Mouse (Mus musculus) spleen, adult 2 months (tissue): ENCODE measurements around the gene Plekhg1. TPM values are rescaled to one million over a fixed set of nuclear protein-coding genes. Genes with fewer than 3 reads are reported as not detected.

Experiments used
- DNase-seq, 2 experiments: peaks; one replicate each; pipeline versions ENCODE4 v3.0.0 to v3.0.0-alpha.2; 2012 to 2021; ENCODE audit warnings: low spot score in 2 of 2, low read depth in 1 of 2
- H3K27ac ChIP-seq: fragments of 200-500 bp; 2 replicates; pipeline ENCODE4 v1.5.1; 2012; ENCODE audit warnings: low read length, inconsistent platforms; ENCODE audit not compliant: insufficient read depth
- H3K27me3 ChIP-seq: fragments of 200-500 bp; 2 replicates; pipeline ENCODE4 v1.6.1; 2012; ENCODE audit warnings: mild to moderate bottlenecking, moderate library complexity, low read length, inconsistent platforms; ENCODE audit not compliant: control insufficient read depth, insufficient read depth
- H3K36me3 ChIP-seq: fragments of 200-500 bp; 2 replicates; pipeline ENCODE4 v1.6.1; 2012; ENCODE audit warnings: mild to moderate bottlenecking, low read length, inconsistent platforms; ENCODE audit not compliant: control insufficient read depth, insufficient read depth
- H3K4me1 ChIP-seq: fragments of 200-500 bp; 2 replicates; pipeline ENCODE4 v1.6.1; 2011; ENCODE audit warnings: inconsistent platforms; ENCODE audit not compliant: control insufficient read depth, insufficient read depth, insufficient read length
- H3K4me3 ChIP-seq: fragments of 200-500 bp; 2 replicates; pipeline ENCODE4 v1.5.1; 2011; ENCODE audit warnings: mild to moderate bottlenecking, inconsistent platforms; ENCODE audit not compliant: insufficient read depth, insufficient read length; ENCODE audit errors: extremely low read depth
- CTCF ChIP-seq: fragments of 200-500 bp; IDR thresholded peaks from 2 replicates; pipeline ENCODE4 v1.5.1; 2011; ENCODE audit warnings: mild to moderate bottlenecking, inconsistent platforms; ENCODE audit not compliant: insufficient read depth, insufficient read length, insufficient replicate concordance; ENCODE audit errors: extremely low read depth
- POLR2A ChIP-seq: fragments of 200-500 bp; IDR thresholded peaks from 2 replicates; pipeline ENCODE4 v1.6.1; 2011; ENCODE audit warnings: low read depth, low read length, inconsistent platforms
- WGBS: fragments of 180-500 bp; shearing (Covaris S2); methylation state at CpG from one replicate; pipeline ENCODE4 v1.1.7; 2018; 5-methylcytosine and 5-hydroxymethylcytosine counted together
- polyA plus RNA-seq: library from polyadenylated mRNA; depleted of rRNA; stranded (reverse); fragments of >200 nt; gene quantifications from 2 replicates; pipeline ENCODE4 v1.2.3, GENCODE M21; 2012

Plekhg1 gene
- polyA plus RNA-seq, 1 experiment: 2.0 TPM

DNA sequence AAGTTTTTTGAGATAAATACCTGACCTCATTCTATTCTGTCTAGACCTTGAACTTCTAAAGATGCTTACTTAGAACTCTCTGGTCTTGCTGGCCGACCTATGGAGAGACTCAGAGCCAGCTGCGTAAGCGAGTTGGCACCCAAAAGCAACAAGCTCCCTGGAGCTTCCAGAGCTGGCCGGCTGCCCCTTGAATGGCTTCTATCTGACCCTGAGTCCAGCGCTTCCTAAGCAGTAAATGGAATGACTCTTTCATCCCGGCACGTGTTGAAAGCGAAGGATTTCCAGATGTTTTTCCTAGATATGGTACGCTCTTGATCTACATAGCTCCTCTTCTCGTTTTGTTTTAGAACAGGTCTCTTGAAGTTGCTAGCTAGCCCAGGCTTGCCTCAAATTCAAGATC, 95.5 kb downstream of the Plekhg1 start:
- WGBS: 83% methylated on average over 10 of the region's 10 CpGs

DNA sequence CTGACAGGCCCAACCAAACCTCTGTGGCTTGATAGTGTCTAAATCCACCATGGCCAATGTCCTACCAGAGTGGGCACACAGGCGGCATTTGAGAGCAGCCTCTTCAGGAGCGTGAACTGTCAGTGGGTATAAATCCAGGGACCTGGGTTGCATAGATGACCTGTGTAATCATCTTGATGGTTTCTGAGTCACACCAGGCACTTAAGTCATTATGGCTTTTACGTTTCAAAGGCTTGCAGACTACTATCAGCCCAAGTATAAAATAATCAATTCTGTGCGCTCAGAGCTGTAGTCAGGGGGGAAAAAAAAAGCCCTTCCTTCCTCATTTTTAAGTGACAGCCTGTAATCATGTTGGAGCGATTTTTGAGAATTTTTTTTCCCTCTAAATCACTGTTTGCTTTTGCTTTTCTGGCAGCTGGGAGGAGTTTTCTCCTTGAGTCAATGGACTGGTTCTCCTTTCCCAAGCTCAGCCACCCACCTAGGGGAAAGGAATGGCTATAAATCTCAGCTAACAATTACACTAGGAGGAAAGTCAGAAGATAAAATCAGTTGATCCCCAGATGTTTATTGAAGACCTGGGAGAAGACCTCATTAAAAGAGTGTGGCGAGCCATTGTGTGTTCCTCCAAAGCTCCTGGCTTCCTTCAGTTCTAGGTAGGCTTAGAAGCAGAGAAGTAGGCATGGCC, 99.7 kb downstream of the Plekhg1 start:
- H3K36me3 ChIP-seq: no peaks in the 10 kb centered on the region
- TF ChIP-seq CTCF: no peak
- no peak for TF ChIP-seq POLR2A
- no peaks in the 10 kb centered on the region for H3K4me1 ChIP-seq
- no peak for DNase-seq
- no peaks in the 10 kb centered on the region for H3K27me3 ChIP-seq
- H3K4me3 ChIP-seq: no peak overlapping the region
- 53% methylated on average over 6 of the region's 6 CpGs for WGBS
- H3K27ac ChIP-seq: no peak overlapping the region

More for the DNA sequence above, 95.5 kb downstream of the Plekhg1 start:
- DNase-seq: no peak
- H3K27ac ChIP-seq: no peak overlapping the region
- no peaks in the 10 kb centered on the region for H3K27me3 ChIP-seq
- TF ChIP-seq CTCF: no peak
- TF ChIP-seq POLR2A: no peak
- no peak overlapping the region for H3K4me3 ChIP-seq
- no peaks in the 10 kb centered on the region for H3K4me1 ChIP-seq
- H3K36me3 ChIP-seq: no peaks in the 10 kb centered on the region

DNA sequence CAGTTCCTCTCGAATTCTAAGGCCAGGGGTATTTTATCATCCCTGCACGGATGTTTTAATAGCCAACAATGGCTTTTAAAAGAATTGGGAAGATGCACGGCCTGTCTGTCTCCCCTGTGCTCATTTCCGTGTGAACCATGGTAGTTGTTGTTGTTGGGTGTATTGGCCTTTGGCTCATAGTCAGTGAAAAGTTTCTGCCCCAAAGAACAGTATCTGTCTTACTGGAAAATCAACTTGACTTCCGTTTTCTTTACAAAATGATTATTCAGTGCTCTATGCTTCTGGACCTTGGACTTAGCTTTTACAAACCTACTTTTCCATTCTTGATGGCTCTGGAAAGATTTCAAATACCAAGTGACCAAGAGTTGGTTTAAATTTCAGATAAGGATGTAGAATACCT, 104.3 kb downstream of the Plekhg1 start:
- no peak overlapping the region for H3K4me3 ChIP-seq
- 82% methylated on average over 5 of the region's 5 CpGs for WGBS
- TF ChIP-seq CTCF (no peak), POLR2A (no peak)
- H3K36me3 ChIP-seq: no peaks in the 10 kb centered on the region
- no peaks in the 10 kb centered on the region for H3K27me3 ChIP-seq
- DNase-seq: no peak
- no peak overlapping the region for H3K27ac ChIP-seq
- H3K4me1 ChIP-seq: no peaks in the 10 kb centered on the region

DNA sequence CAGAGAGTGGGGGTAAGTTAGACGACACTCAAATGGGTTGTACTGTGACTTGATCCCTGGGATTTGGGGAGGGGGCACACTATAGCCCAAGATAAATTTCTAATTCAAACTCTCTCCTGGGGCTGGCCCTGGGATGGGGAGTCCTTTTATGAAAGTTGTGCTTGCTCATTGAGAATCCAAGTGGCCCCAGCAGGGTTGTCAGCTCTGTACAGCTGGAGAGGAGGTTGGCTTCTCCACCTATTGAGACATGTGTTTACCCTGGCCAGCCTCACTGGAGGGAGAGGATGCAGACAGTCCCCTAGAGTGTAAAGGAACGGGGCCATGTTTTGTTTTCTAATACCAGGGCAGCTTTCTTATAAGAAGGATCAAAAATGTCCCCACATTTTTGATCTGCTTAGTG, 106.9 kb downstream of the Plekhg1 start:
- H3K36me3 ChIP-seq: no peaks in the 10 kb centered on the region
- no peaks in the 10 kb centered on the region for H3K27me3 ChIP-seq
- no peak overlapping the region for H3K27ac ChIP-seq
- no peaks in the 10 kb centered on the region for H3K4me1 ChIP-seq
- no peak overlapping the region for H3K4me3 ChIP-seq
- WGBS: 83% methylated on average over 2 of the region's 2 CpGs
- TF ChIP-seq POLR2A (no peak), CTCF (no peak)
- DNase-seq: no peak

DNA sequence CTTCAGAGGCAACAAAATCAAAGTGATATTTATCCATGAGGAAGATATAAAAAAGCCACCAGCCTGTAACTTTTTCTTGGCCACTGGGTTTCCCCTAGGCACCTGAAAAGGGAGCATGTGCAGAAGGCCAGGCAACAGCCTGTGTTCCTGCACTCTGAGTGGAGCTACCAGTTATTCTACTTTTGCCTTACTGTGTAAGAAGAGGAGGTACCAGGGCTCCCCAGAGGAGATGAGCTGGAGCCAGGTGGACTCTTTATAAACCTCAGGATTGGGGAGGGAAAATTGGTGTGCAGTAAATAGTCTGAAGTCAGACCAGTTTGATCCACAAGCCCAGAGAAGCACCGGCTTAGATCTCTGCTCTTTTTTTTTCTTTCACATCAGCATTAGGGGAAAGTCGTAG, 111.3 kb downstream of the Plekhg1 start:
- H3K4me3 ChIP-seq: no peak overlapping the region
- no peaks in the 10 kb centered on the region for H3K36me3 ChIP-seq
- H3K27me3 ChIP-seq: no peaks in the 10 kb centered on the region
- no peaks in the 10 kb centered on the region for H3K4me1 ChIP-seq
- TF ChIP-seq CTCF (no peak), POLR2A (no peak)
- H3K27ac ChIP-seq: no peak overlapping the region
- 83% methylated on average over 2 of the region's 2 CpGs for WGBS
- DNase-seq: no peak

DNA sequence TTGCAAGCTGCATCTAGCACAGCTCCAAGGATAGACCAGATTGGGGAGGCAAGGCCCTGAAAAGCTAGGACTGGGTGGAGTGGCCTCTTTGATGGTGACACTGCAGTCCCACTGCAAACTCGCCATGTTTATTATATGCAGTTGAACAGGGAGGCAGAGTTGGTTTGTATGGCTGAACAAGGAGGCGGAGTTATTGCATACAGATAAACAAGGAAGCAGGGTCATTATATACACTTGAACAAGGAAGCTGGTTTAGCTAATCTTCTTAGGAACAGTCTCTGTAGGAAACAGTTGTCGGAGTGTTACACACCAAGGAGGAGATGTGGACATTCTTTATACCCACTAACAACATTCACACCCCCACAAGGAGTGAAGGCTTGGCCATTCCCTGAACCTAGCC, 112.6 kb downstream of the Plekhg1 start:
- no peak for DNase-seq
- Histone ChIP-seq H3K27ac (no peak overlapping the region), H3K4me1 (no peaks in the 10 kb centered on the region), H3K36me3 (no peaks in the 10 kb centered on the region), H3K27me3 (no peaks in the 10 kb centered on the region), H3K4me3 (no peak overlapping the region)
- 92% methylated on average over 3 of the region's 3 CpGs for WGBS
- TF ChIP-seq POLR2A (no peak), CTCF (no peak)

DNA sequence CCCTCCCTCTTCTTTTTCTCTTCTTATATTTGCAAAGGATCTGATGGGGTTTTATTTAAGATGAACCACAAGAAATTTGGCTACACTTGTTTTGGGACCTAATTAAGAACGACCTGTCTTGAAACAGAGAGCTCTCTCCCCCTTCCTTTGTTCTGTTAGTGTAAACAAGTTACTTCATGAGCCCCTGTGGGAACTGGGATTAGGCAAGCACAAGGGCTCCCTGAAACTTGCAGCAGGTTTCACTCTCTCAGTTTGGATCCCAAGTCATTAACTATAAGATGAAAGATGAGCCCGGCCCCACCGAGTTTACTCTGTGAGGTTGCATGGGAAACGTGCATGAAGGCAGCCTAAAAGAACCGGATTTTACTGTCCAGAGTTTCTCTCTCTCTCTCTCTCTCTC, 117.7 kb downstream of the Plekhg1 start:
- Histone ChIP-seq H3K27me3 (no peaks in the 10 kb centered on the region), H3K4me3 (no peak overlapping the region), H3K36me3 (no peaks in the 10 kb centered on the region), H3K4me1 (no peaks in the 10 kb centered on the region), H3K27ac (no peak overlapping the region)
- TF ChIP-seq POLR2A: no peak
- TF ChIP-seq CTCF: no peak
- no peak for DNase-seq
- 69% methylated on average over 5 of the region's 5 CpGs for WGBS
